Mouse (Mus musculus) forebrain, embryonic 11.5 days (tissue): ENCODE measurements around the gene Lxn. TPM values are rescaled to one million over a fixed set of nuclear protein-coding genes. Genes with fewer than 3 reads are reported as not detected.
A peak's percentile ranks its signal among the peaks of the same experiment; 100 is the strongest.

Experiments
- ATAC-seq: fragments of 200-750 bp; cut with Nextera tagmentation; replicated peaks from 2 replicates; pipeline ENCODE4 v1.8.0; 2017; ENCODE audit warnings: moderate TSS enrichment; ENCODE audit not compliant: low FRiP score
- DNase-seq: peaks from one replicate; pipeline ENCODE4 v3.0.0-alpha.2; 2017; ENCODE audit warnings: low spot score
- H3K27ac ChIP-seq: fragments of 300-500 bp; sonication (generic); 2 replicates; pipeline ENCODE4 v1.5.1; 2014; ENCODE audit warnings: low read depth, low read length
- H3K27me3 ChIP-seq: fragments of 300-500 bp; sonication (generic); 2 replicates; pipeline ENCODE4 v1.6.1; 2014; ENCODE audit warnings: mild to moderate bottlenecking, low read length, mixed read lengths; ENCODE audit not compliant: control insufficient read depth, insufficient read depth
- H3K36me3 ChIP-seq: fragments of 300-500 bp; sonication (generic); 2 replicates; pipeline ENCODE4 v1.6.1; 2014; ENCODE audit warnings: mild to moderate bottlenecking, low read length, moderate library complexity, mixed read lengths; ENCODE audit not compliant: control insufficient read depth, insufficient read depth
- H3K4me1 ChIP-seq: fragments of 300-500 bp; sonication (generic); replicated peaks from 2 replicates; pipeline ENCODE4 v1.6.1; 2014; ENCODE audit warnings: low read length, mixed read lengths; ENCODE audit not compliant: control insufficient read depth, insufficient read depth
- H3K4me2 ChIP-seq: fragments of 300-500 bp; sonication (generic); 2 replicates; pipeline ENCODE4 v1.6.1; 2014; ENCODE audit warnings: low read depth, mild to moderate bottlenecking, low read length, moderate library complexity, mixed read lengths; ENCODE audit not compliant: severe bottlenecking
- H3K4me3 ChIP-seq: fragments of 300-500 bp; sonication (generic); 2 replicates; pipeline ENCODE4 v1.5.1; 2014; ENCODE audit warnings: low read depth, low read length
- H3K9ac ChIP-seq: fragments of 300-500 bp; sonication (generic); 2 replicates; pipeline ENCODE4 v1.6.1; 2014; ENCODE audit warnings: low read length
- H3K9me3 ChIP-seq: fragments of 300-500 bp; sonication (generic); 2 replicates; pipeline ENCODE4 v1.6.1; 2016; ENCODE audit warnings: low read length, mixed read lengths; ENCODE audit not compliant: control insufficient read depth
- WGBS: fragments of 180-500 bp; shearing (Covaris S2); extraction: QIAGEN DNeasy Blood & Tissue Kit; methylation state at CpG from one replicate; pipeline ENCODE4 v1.1.7; 2014; 5-methylcytosine and 5-hydroxymethylcytosine counted together
- polyA plus RNA-seq: library from polyadenylated mRNA; unstranded; fragments of >200 nt; fragmentation: Nextera tagmentation; extraction: Ambion mirVana; gene quantifications from 2 replicates; pipeline ENCODE4 v1.2.1, GENCODE M21; 2014

Lxn gene
- polyA plus RNA-seq = 48.9 and 51.6 TPM in 2 replicates

GRCm38 (mm10) chr3:67463450-67464372 lies at the start of gene Lxn:
TSS of gene Lxn (minus strand) at chr3:67463926.
- H3K4me1 ChIP-seq = peaks cover 4% of the 10 kb centered on the region; the same call in 1 of the 2 replicates
- H3K27ac ChIP-seq = no peak within 1 kb of the TSS
- no peaks in the 10 kb centered on the region for H3K27me3 ChIP-seq
- H3K9me3 ChIP-seq = no peaks in the 10 kb centered on the region
- peak; percentile 80 for DNase-seq
- peak within 1 kb of the TSS; percentile 52 for H3K4me3 ChIP-seq
- peak; percentile 86 for ATAC-seq
- H3K36me3 ChIP-seq = no peaks in the 10 kb centered on the region
- H3K4me2 ChIP-seq = peak within 1 kb of the TSS; percentile 90
- WGBS = 0% methylated on average over 41 of the region's 43 CpGs
- peak within 1 kb of the TSS; percentile 71 for H3K9ac ChIP-seq

- Histone ChIP-seq H3K4me2 (no peak overlapping the region), H3K27me3 (peaks cover 4% of the 10 kb centered on the region), H3K27ac (no peak overlapping the region), H3K4me1 (no peaks in the 10 kb centered on the region; the same call in 1 of the 2 replicates), H3K9me3 (no peaks in the 10 kb centered on the region), H3K9ac (no peak overlapping the region), H3K4me3 (no peak overlapping the region), H3K36me3 (no peaks in the 10 kb centered on the region)
- WGBS = 1% methylated on average over 5 of the region's 5 CpGs
- DNase-seq = peak; percentile 79
- ATAC-seq = peak; percentile 37
These were observed 49.1 kb upstream of the Lxn start for GRCm38 (mm10) chr3:67512807-67513206.

GRCm38 (mm10) chr3:67508216-67508892 lies 44.6 kb upstream of the Lxn start:
- WGBS = 83% methylated on average over 10 of the region's 10 CpGs
- Histone ChIP-seq H3K9me3 (no peaks in the 10 kb centered on the region), H3K27me3 (no peaks in the 10 kb centered on the region; the same call in 1 of the 2 replicates), H3K9ac (no peak overlapping the region), H3K27ac (no peak overlapping the region), H3K4me3 (no peak overlapping the region), H3K4me2 (no peak overlapping the region), H3K4me1 (no peaks in the 10 kb centered on the region), H3K36me3 (no peaks in the 10 kb centered on the region)
- no peak for DNase-seq
- no peak for ATAC-seq

- Histone ChIP-seq H3K9me3 (no peaks in the 10 kb centered on the region), H3K36me3 (no peaks in the 10 kb centered on the region), H3K27ac (no peak overlapping the region), H3K4me3 (no peak overlapping the region), H3K4me2 (no peak overlapping the region), H3K9ac (no peak overlapping the region), H3K4me1 (no peaks in the 10 kb centered on the region), H3K27me3 (no peaks in the 10 kb centered on the region)
- DNase-seq = no peak
- WGBS = 83% methylated on average over 2 of the region's 2 CpGs
- no peak for ATAC-seq
These were observed 41.6 kb upstream of the Lxn start for GRCm38 (mm10) chr3:67505286-67505685.

GRCm38 (mm10) chr3:67503878-67504277 lies 40.2 kb upstream of the Lxn start:
- Histone ChIP-seq H3K4me1 (no peaks in the 10 kb centered on the region), H3K9ac (no peak overlapping the region), H3K4me2 (no peak overlapping the region), H3K27ac (no peak overlapping the region), H3K36me3 (no peaks in the 10 kb centered on the region), H3K4me3 (no peak overlapping the region), H3K27me3 (no peaks in the 10 kb centered on the region), H3K9me3 (no peaks in the 10 kb centered on the region)
- ATAC-seq (0 out of 2 replicates have a peak, but pooled peaks have one; percentile 36), DNase-seq (no peak)
- WGBS = 0% methylated on average over 3 of the region's 3 CpGs

GRCm38 (mm10) chr3:67499406-67499791 lies 35.7 kb upstream of the Lxn start:
- no peak for DNase-seq

GRCm38 (mm10) chr3:67498773-67499405 lies 35.2 kb upstream of the Lxn start:
- ATAC-seq (no peak), DNase-seq (no peak)
- Histone ChIP-seq H3K27ac (no peak overlapping the region), H3K4me2 (no peak overlapping the region), H3K36me3 (no peaks in the 10 kb centered on the region), H3K4me3 (no peak overlapping the region), H3K9ac (no peak overlapping the region), H3K9me3 (no peaks in the 10 kb centered on the region), H3K27me3 (no peaks in the 10 kb centered on the region), H3K4me1 (no peaks in the 10 kb centered on the region)
- 91% methylated on average over 8 of the region's 8 CpGs for WGBS

More at GRCm38 (mm10) chr3:67499406-67499791, 35.7 kb upstream of the Lxn start:
- H3K27me3 ChIP-seq = no peaks in the 10 kb centered on the region
- H3K4me3 ChIP-seq = no peak overlapping the region
- no peak overlapping the region for H3K9ac ChIP-seq
- no peak overlapping the region for H3K27ac ChIP-seq
- no peaks in the 10 kb centered on the region for H3K9me3 ChIP-seq
- H3K36me3 ChIP-seq = no peaks in the 10 kb centered on the region
- WGBS = 89% methylated on average over 4 of the region's 4 CpGs
- ATAC-seq = no peak
- no peak overlapping the region for H3K4me2 ChIP-seq
- no peaks in the 10 kb centered on the region for H3K4me1 ChIP-seq

GRCm38 (mm10) chr3:67497998-67498397 lies 34.3 kb upstream of the Lxn start:
- no peak for ATAC-seq
- no peak for DNase-seq
- H3K27me3 ChIP-seq = no peaks in the 10 kb centered on the region
- H3K9ac ChIP-seq = no peak overlapping the region
- H3K4me2 ChIP-seq = no peak overlapping the region
- H3K4me3 ChIP-seq = no peak overlapping the region
- H3K27ac ChIP-seq = no peak overlapping the region
- H3K36me3 ChIP-seq = no peaks in the 10 kb centered on the region
- WGBS = 92% methylated on average over 2 of the region's 2 CpGs
- H3K9me3 ChIP-seq = no peaks in the 10 kb centered on the region
- no peaks in the 10 kb centered on the region for H3K4me1 ChIP-seq
